Mouse (Mus musculus): ENCODE measurements at regions not wholly inside any gene's neighbourhood (a gene's known extent, or its start where the extent isn't known, plus 50 kb on each side); places are given as distances from the start of the nearest gene placed in this dataset.
"Not testable (repeated sequence)": the region's sequence is repeated elsewhere in the genome, so short reads cannot be mapped to it uniquely, and the experiment has no call there.

DNA sequence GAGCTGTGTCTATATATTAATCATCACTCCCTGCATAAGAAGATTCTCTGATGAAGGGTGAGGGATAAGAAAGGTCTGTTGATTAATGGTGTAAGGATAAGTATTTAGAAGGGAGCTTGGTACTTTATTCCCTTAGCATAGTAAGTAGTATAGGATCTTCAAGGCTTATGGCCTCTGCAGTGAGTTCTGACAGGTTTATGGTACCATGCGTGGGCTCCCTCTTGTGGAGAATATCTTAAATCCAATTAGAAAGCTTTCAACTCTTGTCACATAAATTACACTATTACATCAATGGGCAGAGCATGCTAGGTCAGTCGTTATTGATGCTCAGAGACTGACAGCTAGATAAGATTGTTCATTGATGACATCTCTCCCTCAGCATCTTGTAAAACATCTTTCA, 112.7 kb upstream of the Grin3a start:
- DNase-seq: peak; percentile 26

- no peak for DNase-seq
Measured at GRCm38 (mm10) chr4:49956855-49957254, 111.3 kb upstream of the Grin3a start.

GRCm38 (mm10) chr4:49946306-49946705, 100.8 kb upstream of the Grin3a start:
- DNase-seq: no peak

- DNase-seq: no peak
Measured at GRCm38 (mm10) chr4:49937471-49937870, 91.9 kb upstream of the Grin3a start.

- not testable (repeated sequence) for DNase-seq
Measured at GRCm38 (mm10) chr4:49929636-49930035, 84.1 kb upstream of the Grin3a start.

GRCm38 (mm10) chr4:49927045-49927444, 81.5 kb upstream of the Grin3a start:
- no peak for DNase-seq

DNA sequence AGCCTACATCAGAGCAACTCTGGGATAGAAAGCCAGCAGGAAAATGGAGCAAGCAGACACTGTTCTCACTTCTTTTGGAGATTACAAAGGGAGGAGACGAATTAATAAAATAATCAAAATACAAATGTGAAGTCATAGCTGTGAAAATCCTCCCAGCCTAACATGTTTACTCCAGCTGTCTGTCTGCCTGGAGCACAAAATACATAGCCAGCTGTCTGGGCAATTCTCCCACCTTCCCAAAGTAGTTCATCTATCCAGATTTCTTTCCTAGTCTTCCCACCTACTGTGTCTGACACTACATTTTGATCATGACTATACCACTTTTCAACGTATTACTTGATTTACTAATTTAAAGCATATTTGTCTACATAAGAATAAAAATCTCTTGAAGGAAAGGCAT, 68.7 kb upstream of the Grin3a start:
- no peak for DNase-seq

DNA sequence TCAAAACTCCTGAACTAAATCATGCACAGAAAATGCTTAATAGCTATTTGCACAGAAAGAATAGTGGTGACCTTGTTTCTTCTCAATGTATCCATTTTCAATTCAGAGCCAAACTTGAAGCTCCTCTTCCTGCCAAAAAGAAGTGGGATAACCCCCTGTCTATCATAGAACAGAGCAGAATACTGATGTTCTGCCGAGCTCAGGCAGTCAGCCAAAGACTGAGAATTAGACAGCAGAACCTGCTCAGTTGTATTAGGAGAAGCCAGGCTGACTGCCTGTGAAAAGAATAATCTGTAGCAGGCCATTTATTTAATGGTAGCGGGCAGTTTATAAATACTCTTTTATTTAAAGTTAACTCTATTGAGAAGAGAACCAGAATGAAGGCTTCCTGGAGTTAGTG, 68.1 kb upstream of the Grin3a start:
- no peak for DNase-seq

Measured in embryo, embryonic 11 days (tissue).